Mouse (Mus musculus): ENCODE data around the gene Cdx4. TPM values are rescaled to one million over a fixed set of nuclear protein-coding genes. Genes with fewer than 3 reads are reported as not detected.

The Cdx4 gene
- polyA plus RNA-seq, 1 experiment from 2014 or later, result not detected

DNA sequence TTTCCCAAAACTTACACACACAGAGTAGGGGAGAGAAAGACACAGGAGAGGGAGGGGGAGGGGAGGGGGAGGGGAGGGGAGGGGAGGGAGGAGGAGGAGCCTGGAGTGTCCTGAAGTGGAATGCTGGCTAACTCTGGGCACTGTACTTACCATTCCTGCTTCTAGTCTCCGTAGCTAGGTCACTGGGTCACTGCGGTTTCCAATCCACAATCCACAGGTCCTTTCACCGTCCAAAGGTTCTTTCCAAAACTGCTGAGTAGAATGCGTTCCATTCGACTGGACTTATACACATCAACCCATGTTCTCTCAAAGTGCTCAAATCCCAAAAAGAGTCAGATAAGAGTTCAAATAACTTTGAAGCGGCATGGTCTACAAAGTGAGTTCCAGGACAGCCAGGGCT lies 7.1 kb upstream of the Cdx4 start:
- no peak overlapping the region for H3K27ac ChIP-seq (ENCODE audit: low read depth, low read length)
- peaks cover 6% of the 10 kb centered on the region for H3K27me3 ChIP-seq (replicated peaks; ENCODE audit: control insufficient read depth, insufficient read depth, low read length)
- H3K36me3 ChIP-seq (ENCODE audit: control insufficient read depth, insufficient read depth, low read length), result no peaks in the 10 kb centered on the region
- WGBS, result 87% methylated on average over 6 of the region's 6 CpGs
- H3K9ac ChIP-seq (ENCODE audit: low read depth, low read length), result no peak overlapping the region
- H3K9me3 ChIP-seq (ENCODE audit: control insufficient read depth, low read length), result no peaks in the 10 kb centered on the region
- H3K4me2 ChIP-seq (ENCODE audit: low read length), result no peak overlapping the region
- H3K4me3 ChIP-seq (ENCODE audit: low read length), result no peak overlapping the region
- H3K4me1 ChIP-seq (ENCODE audit: control insufficient read depth, insufficient read depth, low read depth, low read length), result no peaks in the 10 kb centered on the region
- no peak for ATAC-seq

DNA sequence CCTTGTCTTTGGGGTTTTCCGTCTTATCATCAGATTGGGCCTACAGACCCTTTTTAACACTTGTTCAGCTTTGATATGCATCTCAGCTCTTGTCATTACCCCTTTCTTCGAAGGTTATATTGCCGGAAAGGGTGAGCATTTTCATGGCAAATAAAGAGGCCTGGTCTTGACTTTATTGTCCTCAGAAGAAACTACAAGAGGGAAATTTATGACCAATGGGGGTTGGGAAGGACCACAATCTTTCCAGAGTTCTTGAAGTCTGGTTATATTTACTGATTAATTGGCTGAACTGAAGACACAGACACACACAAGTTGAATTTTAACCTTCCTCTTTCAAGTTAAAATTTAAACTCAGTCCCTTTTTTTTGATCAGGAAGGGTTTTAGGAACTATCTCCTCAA lies 4.7 kb downstream of the Cdx4 start:
- Histone ChIP-seq H3K9me3 (ENCODE audit: control insufficient read depth, low read length) (no peaks in the 10 kb centered on the region), H3K9ac (ENCODE audit: low read depth, low read length) (no peak overlapping the region), H3K36me3 (ENCODE audit: control insufficient read depth, insufficient read depth, low read length) (no peaks in the 10 kb centered on the region), H3K27me3 (replicated peaks; ENCODE audit: control insufficient read depth, insufficient read depth, low read length) (peaks cover 44% of the 10 kb centered on the region), H3K4me2 (ENCODE audit: low read length) (no peak overlapping the region), H3K4me3 (ENCODE audit: low read length) (no peak overlapping the region), H3K4me1 (ENCODE audit: control insufficient read depth, insufficient read depth, low read depth, low read length) (no peaks in the 10 kb centered on the region), H3K27ac (ENCODE audit: low read depth, low read length) (no peak overlapping the region)
- no peak for ATAC-seq
- 69% methylated on average over 3 of the region's 3 CpGs for WGBS

DNA sequence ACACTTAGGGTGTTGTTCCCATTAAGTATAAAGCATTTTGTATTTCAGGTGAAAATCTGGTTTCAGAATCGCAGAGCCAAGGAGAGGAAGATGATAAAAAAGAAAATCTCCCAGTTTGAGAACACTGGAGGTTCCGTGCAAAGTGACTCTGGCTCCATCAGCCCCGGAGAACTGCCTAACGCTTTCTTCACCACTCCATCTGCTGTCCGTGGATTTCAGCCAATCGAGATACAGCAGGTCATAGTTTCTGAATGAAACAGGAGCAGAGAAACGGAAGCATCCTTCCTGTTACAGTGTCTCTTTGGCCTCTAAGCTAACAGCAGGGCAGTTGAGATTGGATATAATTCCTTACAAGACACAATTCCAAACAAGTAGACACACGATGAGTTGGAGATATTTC lies 8.2 kb downstream of the Cdx4 start:
- H3K27me3 ChIP-seq (replicated peaks; ENCODE audit: control insufficient read depth, insufficient read depth, low read length), result peaks cover 18% of the 10 kb centered on the region
- no peak overlapping the region for H3K9ac ChIP-seq (ENCODE audit: low read depth, low read length)
- H3K4me1 ChIP-seq (ENCODE audit: control insufficient read depth, insufficient read depth, low read depth, low read length), result no peaks in the 10 kb centered on the region
- no peak overlapping the region for H3K27ac ChIP-seq (ENCODE audit: low read depth, low read length)
- WGBS, result 56% methylated on average over 8 of the region's 8 CpGs
- H3K9me3 ChIP-seq (ENCODE audit: control insufficient read depth, low read length), result no peaks in the 10 kb centered on the region
- H3K36me3 ChIP-seq (ENCODE audit: control insufficient read depth, insufficient read depth, low read length), result no peaks in the 10 kb centered on the region
- ATAC-seq, result no peak
- no peak overlapping the region for H3K4me3 ChIP-seq (ENCODE audit: low read length)
- no peak overlapping the region for H3K4me2 ChIP-seq (ENCODE audit: low read length)

DNA sequence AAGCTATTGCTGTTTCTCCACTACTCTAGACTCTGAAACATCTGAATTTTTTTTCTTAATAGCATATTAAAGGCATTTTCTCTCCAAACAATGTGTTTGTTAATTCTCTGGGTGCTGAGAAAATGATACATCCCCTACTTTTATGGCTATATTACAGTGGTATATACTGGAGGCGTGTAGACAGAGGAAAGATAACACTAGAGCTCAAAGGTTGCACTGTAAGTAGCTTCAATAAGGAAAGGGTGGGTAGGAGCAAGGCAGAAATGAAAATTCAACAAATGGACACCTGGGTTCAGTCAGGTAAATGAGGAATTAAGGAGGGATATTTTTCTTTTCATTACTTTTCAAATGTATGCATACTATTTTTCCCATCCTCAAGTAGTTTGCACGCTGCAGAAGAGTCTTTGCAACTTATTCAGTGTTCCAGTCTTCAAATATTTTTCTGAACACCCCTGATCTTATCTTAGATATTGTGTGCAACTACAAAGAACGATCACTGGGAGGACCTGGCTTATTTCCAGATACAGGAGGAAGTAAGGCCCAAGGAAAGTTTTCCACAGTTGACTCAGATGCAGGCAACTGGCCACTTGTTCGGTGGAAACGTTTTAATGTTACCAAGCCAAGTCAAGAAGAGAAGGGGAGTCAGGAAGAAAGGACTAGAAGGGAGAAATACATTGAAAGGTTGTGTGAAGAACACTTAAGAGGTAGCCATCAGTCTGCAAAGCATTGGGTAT lies 10.1 kb downstream of the Cdx4 start:
- 76% methylated on average over 5 of the region's 5 CpGs for WGBS
- Histone ChIP-seq H3K27ac (ENCODE audit: low read depth, low read length) (no peak overlapping the region), H3K4me3 (ENCODE audit: low read length) (no peak overlapping the region), H3K9me3 (ENCODE audit: control insufficient read depth, low read length) (no peaks in the 10 kb centered on the region), H3K27me3 (replicated peaks; ENCODE audit: control insufficient read depth, insufficient read depth, low read length) (peaks cover 10% of the 10 kb centered on the region), H3K4me1 (ENCODE audit: control insufficient read depth, insufficient read depth, low read depth, low read length) (no peaks in the 10 kb centered on the region), H3K36me3 (ENCODE audit: control insufficient read depth, insufficient read depth, low read length) (no peaks in the 10 kb centered on the region), H3K9ac (ENCODE audit: low read depth, low read length) (no peak overlapping the region), H3K4me2 (ENCODE audit: low read length) (no peak overlapping the region)
- no peak for ATAC-seq

DNA sequence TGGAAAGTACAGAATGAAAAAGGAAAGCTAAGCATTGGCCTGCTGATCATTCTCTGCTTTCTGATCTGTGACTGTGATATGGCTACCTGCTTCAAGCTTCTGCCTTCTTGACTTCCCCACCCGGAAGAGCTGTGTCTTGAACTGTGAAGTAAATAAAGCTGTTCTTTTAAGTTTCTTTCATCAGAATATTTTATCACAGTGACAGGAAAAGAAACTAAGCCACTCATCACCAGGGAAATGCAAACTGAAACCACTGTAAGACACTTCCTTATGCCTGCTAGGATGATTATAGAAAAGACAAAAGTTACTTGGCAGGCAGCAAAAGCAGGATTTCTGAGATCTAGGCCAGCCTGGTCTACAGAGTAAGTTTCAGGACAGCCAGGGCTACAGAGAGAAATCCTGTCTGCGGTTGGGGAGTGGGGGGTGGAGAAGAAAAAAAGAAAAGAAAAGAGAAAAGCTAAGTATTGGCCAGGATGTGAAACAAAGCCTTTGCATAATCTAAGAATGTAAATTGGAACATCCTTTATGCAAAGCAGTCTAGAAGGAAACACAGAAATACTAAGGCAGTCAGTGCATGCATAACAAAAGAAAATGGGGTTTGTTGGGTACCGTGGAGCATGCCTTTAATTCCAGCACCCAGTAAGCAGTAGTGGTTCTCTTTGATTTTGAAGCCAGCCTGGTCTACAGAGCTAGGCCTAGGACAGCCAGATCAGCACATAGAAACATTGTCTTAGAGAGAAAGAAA lies 20.3 kb downstream of the Cdx4 start:
- Histone ChIP-seq H3K27ac (ENCODE audit: low read depth, low read length) (no peak overlapping the region), H3K4me1 (ENCODE audit: control insufficient read depth, insufficient read depth, low read depth, low read length) (no peaks in the 10 kb centered on the region), H3K4me2 (ENCODE audit: low read length) (no peak overlapping the region), H3K4me3 (ENCODE audit: low read length) (no peak overlapping the region), H3K27me3 (replicated peaks; ENCODE audit: control insufficient read depth, insufficient read depth, low read length) (peaks cover 14% of the 10 kb centered on the region), H3K9me3 (ENCODE audit: control insufficient read depth, low read length) (no peaks in the 10 kb centered on the region), H3K9ac (ENCODE audit: low read depth, low read length) (no peak overlapping the region), H3K36me3 (ENCODE audit: control insufficient read depth, insufficient read depth, low read length) (no peaks in the 10 kb centered on the region)
- 54% methylated on average over 3 of the region's 3 CpGs for WGBS
- no peak for ATAC-seq

DNA sequence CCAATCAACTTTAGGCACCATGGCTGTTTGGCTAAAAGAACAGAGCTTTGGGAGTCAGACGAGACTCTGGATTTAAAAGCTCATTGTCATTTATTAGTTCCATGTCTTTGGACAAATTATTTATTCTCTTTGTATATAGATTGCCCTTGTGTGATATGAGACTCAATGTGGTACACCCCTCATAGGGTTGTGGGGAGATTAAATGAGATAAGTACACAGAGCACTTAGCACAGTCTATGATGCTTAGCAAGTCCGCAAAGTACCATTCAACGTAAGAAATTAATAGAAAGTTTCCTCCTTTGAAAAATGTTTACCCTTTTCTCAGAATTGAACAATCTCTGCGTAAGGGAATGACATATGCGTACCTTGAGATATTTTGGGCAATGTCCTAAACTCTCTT lies 34.6 kb downstream of the Cdx4 start:
- H3K27me3 ChIP-seq (replicated peaks; ENCODE audit: control insufficient read depth, insufficient read depth, low read length), result peaks cover 9% of the 10 kb centered on the region

DNA sequence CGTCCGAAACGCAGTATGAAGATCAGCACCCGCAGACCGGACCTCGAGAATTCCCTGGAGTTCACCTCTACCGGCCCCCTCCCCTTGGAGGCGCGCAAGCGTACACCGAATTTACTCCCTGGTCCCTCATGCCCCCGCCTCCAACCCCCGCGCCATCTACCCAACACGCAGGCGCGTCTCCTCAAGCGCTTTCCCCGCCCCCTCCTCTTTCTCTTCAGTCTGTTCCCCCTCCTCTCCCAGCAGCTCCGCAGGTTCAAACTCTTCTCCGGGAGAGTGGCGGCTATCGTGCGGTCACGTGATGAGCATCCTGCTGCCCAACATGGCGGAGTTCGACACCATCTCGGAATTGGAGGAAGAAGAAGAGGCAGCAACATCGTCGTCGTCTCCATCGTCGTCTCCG lies 35.1 kb downstream of the Cdx4 start, which contains the start of gene Chic1:
Gene Chic1 (plus strand): TSS at position 190 of the 400 bp plus-strand sequence.
- Histone ChIP-seq H3K36me3 (ENCODE audit: control insufficient read depth, insufficient read depth, low read length) (no peaks in the 10 kb centered on the region), H3K4me3 (ENCODE audit: low read length) (peak within 1 kb of the TSS; percentile 56), H3K9ac (ENCODE audit: low read depth, low read length) (peak within 1 kb of the TSS; percentile 73), H3K4me1 (ENCODE audit: control insufficient read depth, insufficient read depth, low read depth, low read length) (no peaks in the 10 kb centered on the region), H3K9me3 (ENCODE audit: control insufficient read depth, low read length) (no peaks in the 10 kb centered on the region), H3K27me3 (replicated peaks; ENCODE audit: control insufficient read depth, insufficient read depth, low read length) (peaks cover 9% of the 10 kb centered on the region), H3K27ac (ENCODE audit: low read depth, low read length) (peak within 1 kb of the TSS; percentile 82), H3K4me2 (ENCODE audit: low read length) (peak within 1 kb of the TSS; percentile 55)
- WGBS, result 13% methylated on average over 34 of the region's 34 CpGs
- ATAC-seq, result peak; percentile 98

More for the DNA sequence above, 34.6 kb downstream of the Cdx4 start:
- no peaks in the 10 kb centered on the region for H3K36me3 ChIP-seq (ENCODE audit: control insufficient read depth, insufficient read depth, low read length)
- H3K9me3 ChIP-seq (ENCODE audit: control insufficient read depth, low read length), result no peaks in the 10 kb centered on the region
- ATAC-seq, result peak; percentile 41
- peak overlapping the region; percentile 56 for H3K4me3 ChIP-seq (ENCODE audit: low read length)
- no peak overlapping the region for H3K27ac ChIP-seq (ENCODE audit: low read depth, low read length)
- peak overlapping the region; percentile 46 for H3K4me2 ChIP-seq (ENCODE audit: low read length)
- H3K4me1 ChIP-seq (ENCODE audit: control insufficient read depth, insufficient read depth, low read depth, low read length), result no peaks in the 10 kb centered on the region
- WGBS, result 35% methylated on average over 5 of the region's 5 CpGs
- H3K9ac ChIP-seq (ENCODE audit: low read depth, low read length), result no peak overlapping the region

DNA sequence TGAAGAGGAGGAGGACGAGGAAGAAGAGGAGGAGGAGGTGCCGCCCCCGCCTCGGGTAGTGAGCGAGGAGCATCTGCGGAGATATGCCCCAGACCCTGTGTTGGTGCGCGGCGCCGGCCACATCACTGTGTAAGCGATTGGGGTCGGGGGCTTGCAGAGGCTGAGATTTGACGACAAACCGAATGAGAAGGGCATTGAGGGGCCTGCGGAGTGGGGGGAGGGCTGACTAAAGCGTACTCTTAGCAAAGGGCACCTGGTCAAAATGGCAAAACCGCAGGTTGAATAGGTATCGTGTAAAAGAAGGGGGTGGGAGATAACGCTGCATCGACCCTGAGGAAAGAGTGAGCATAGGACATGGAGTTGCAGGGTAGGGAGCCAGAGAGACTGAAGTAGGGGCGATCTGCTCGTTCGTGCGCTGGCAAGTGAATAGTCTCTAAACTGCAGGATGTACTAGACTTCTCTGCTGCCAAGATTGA lies 35.6 kb downstream of the Cdx4 start:
- peak; percentile 83 for ATAC-seq
- Histone ChIP-seq H3K36me3 (ENCODE audit: control insufficient read depth, insufficient read depth, low read length) (no peaks in the 10 kb centered on the region), H3K9ac (ENCODE audit: low read depth, low read length) (peak overlapping the region; percentile 73), H3K4me1 (ENCODE audit: control insufficient read depth, insufficient read depth, low read depth, low read length) (no peaks in the 10 kb centered on the region), H3K9me3 (ENCODE audit: control insufficient read depth, low read length) (no peaks in the 10 kb centered on the region), H3K27ac (ENCODE audit: low read depth, low read length) (peak overlapping the region; percentile 82), H3K4me3 (ENCODE audit: low read length) (peak overlapping the region; percentile 56), H3K27me3 (replicated peaks; ENCODE audit: control insufficient read depth, insufficient read depth, low read length) (peaks cover 9% of the 10 kb centered on the region), H3K4me2 (ENCODE audit: low read length) (peak overlapping the region; percentile 55)
- 11% methylated on average over 24 of the region's 24 CpGs for WGBS

DNA sequence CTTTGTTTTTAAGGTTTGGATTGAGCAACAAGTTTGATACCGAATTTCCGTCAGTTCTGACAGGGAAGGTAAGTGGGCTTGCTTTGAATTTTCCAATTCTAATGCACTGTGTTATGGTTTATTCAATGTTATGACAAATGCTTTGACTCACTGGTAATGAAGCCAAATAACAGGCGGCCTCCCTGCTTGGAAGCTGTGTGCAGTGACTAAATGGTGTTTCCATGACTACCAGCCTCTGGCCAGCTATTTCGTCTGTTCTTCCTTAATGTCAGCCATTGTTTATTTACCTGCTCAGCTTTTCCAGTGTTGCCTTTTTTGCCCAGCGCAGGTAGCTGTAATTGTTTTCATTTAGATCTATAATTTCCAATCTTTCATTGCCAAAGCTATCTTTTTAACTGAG lies 45.0 kb downstream of the Cdx4 start:
- Histone ChIP-seq H3K4me1 (ENCODE audit: control insufficient read depth, insufficient read depth, low read depth, low read length) (no peaks in the 10 kb centered on the region), H3K9ac (ENCODE audit: low read depth, low read length) (no peak overlapping the region), H3K36me3 (ENCODE audit: control insufficient read depth, insufficient read depth, low read length) (no peaks in the 10 kb centered on the region), H3K9me3 (ENCODE audit: control insufficient read depth, low read length) (no peaks in the 10 kb centered on the region), H3K27ac (ENCODE audit: low read depth, low read length) (no peak overlapping the region), H3K4me3 (ENCODE audit: low read length) (no peak overlapping the region), H3K4me2 (ENCODE audit: low read length) (no peak overlapping the region), H3K27me3 (replicated peaks; ENCODE audit: control insufficient read depth, insufficient read depth, low read length) (peaks cover 3% of the 10 kb centered on the region; the same call in 1 of the 2 replicates)
- peak; percentile 68 for ATAC-seq
- WGBS, result 28% methylated on average over 5 of the region's 5 CpGs
